In genomic region chr11:60856587-60856986, GRCm38 (mm10) we compare ENCODE assay signal across 20 mouse cellular contexts.
"Had no signal": no experiment of that assay in that cellular context is flagged by ENCODE, and none has a peak within 500 bp of the region (broad histone marks: within the 10 kb centered on the region; RNA-seq: fewer than 3 reads in every experiment).

No protein-coding gene starts in this region.

- H3K9me3 ChIP-seq: limb, embryonic 10.5 days; limb, embryonic 13.5 days; midbrain, embryonic 12.5 days; midbrain, embryonic 15.5 days; neural tube, embryonic 13.5 days had no signal

- H3K4me3 ChIP-seq: limb, embryonic 10.5 days; limb, embryonic 13.5 days; midbrain, embryonic 12.5 days; midbrain, embryonic 15.5 days; neural tube, embryonic 13.5 days had no signal

- DNase-seq: kidney, adult 18-20 months; kidney, adult 9 months; kidney, postnatal 14 days; kidney, postnatal 4 days; liver; liver, postnatal 0 days; lung, embryonic 14.5 days; retina, postnatal 1 day; right cerebral cortex, postnatal 25 days; thymus, adult 2 months; thymus, postnatal 14 days had no signal

- H3K4me1 ChIP-seq: limb, embryonic 10.5 days; limb, embryonic 13.5 days; midbrain, embryonic 12.5 days; midbrain, embryonic 15.5 days; neural tube, embryonic 13.5 days had no signal

- H3K9ac ChIP-seq: limb, embryonic 13.5 days; liver, embryonic 14.5 days; liver, postnatal 0 days; lung, embryonic 14.5 days; midbrain, embryonic 12.5 days; midbrain, embryonic 15.5 days; neural tube, embryonic 13.5 days had no signal

- ATAC-seq: intestine, embryonic 16.5 days; liver, postnatal 0 days; lung, postnatal 0 days; midbrain, embryonic 15.5 days had no signal

- H3K27me3 ChIP-seq: limb, embryonic 13.5 days; midbrain, embryonic 12.5 days; midbrain, embryonic 15.5 days; neural tube, embryonic 13.5 days had no signal

- H3K27ac ChIP-seq: limb, embryonic 10.5 days; limb, embryonic 13.5 days; liver, embryonic 14.5 days; macrophage; midbrain, embryonic 12.5 days; midbrain, embryonic 15.5 days; neural tube, embryonic 13.5 days had no signal

- H3K4me2 ChIP-seq: limb, embryonic 13.5 days; lung, embryonic 14.5 days; midbrain, embryonic 12.5 days; midbrain, embryonic 15.5 days; neural tube, embryonic 13.5 days had no signal
